Mouse (Mus musculus): Measurements from ENCODE around the gene Prkar2b. TPM values are rescaled to one million over a fixed set of nuclear protein-coding genes. Genes with fewer than 3 reads are reported as not detected.

The Prkar2b gene
- total RNA-seq, 2 experiments from 2014 or later: 79.6 to 92.9 TPM

GRCm38 (mm10) chr12:31983238-31983637, 77.9 kb downstream of the Prkar2b start:
- no peak for DNase-seq (ENCODE audit: low spot score in 2 of 2)
- intact Hi-C loops (cut with DNase I): no loop called here

GRCm38 (mm10) chr12:31977613-31978195, 83.4 kb downstream of the Prkar2b start:
- DNase-seq (ENCODE audit: low spot score in 2 of 2): peak in 1 of 2 experiments; percentile 55
- intact Hi-C loops (cut with DNase I): loop anchor here (5.0 kb wide), 1 partner anchor 80 kb away; no protein-coding TSS in a partner anchor

GRCm38 (mm10) chr12:31976544-31976943, 84.6 kb downstream of the Prkar2b start:
- intact Hi-C loops (cut with DNase I): loop anchor here (5.0 kb wide), 1 partner anchor 81 kb away; no protein-coding TSS in a partner anchor
- DNase-seq (ENCODE audit: low spot score in 2 of 2): no peak

- DNase-seq (ENCODE audit: low spot score in 2 of 2): no peak
- intact Hi-C loops (cut with DNase I): no loop called here
Measured at GRCm38 (mm10) chr12:31973473-31974172, 87.5 kb downstream of the Prkar2b start.

GRCm38 (mm10) chr12:31971547-31971946, 89.5 kb downstream of the Prkar2b start:
- intact Hi-C loops (cut with DNase I): no loop called here
- DNase-seq (ENCODE audit: low spot score in 2 of 2): no peak

GRCm38 (mm10) chr12:31969111-31969510, 92.0 kb downstream of the Prkar2b start:
- intact Hi-C loops (cut with DNase I): loop anchor here (5.0 kb wide), 1 partner anchor 93 kb away; the partner anchor contains the start of gene Prkar2b
- DNase-seq (ENCODE audit: low spot score in 2 of 2): no peak

- DNase-seq (ENCODE audit: low spot score in 2 of 2): peak in 1 of 2 experiments; percentile 74
- intact Hi-C loops (cut with DNase I): loop anchor here (1.0 to 5.0 kb wide), 2 partner anchors 95 to 177 kb away; partner anchors contain the start of gene Prkar2b
Measured at GRCm38 (mm10) chr12:31967536-31967935, 93.6 kb downstream of the Prkar2b start.

GRCm38 (mm10) chr12:31966405-31966804, 94.7 kb downstream of the Prkar2b start:
- DNase-seq (ENCODE audit: low spot score in 2 of 2): peak in 1 of 2 experiments; percentile 19
- intact Hi-C loops (cut with DNase I): loop anchor here (1.0 to 5.0 kb wide), 2 partner anchors 96 to 280 kb away; partner anchors contain the start of gene Prkar2b

- peak in 1 of 2 experiments; percentile 76 for DNase-seq (ENCODE audit: low spot score in 2 of 2)
- intact Hi-C loops (cut with DNase I): loop anchor here (1.0 to 5.0 kb wide), 2 partner anchors 97 to 281 kb away; partner anchors contain the start of gene Prkar2b
Measured at GRCm38 (mm10) chr12:31965517-31966212, 95.4 kb downstream of the Prkar2b start.

GRCm38 (mm10) chr12:31964074-31964473, 97.0 kb downstream of the Prkar2b start:
- intact Hi-C loops (cut with DNase I): no loop called here
- DNase-seq (ENCODE audit: low spot score in 2 of 2): no peak

GRCm38 (mm10) chr12:31955843-31956242, 105.3 kb downstream of the Prkar2b start:
- intact Hi-C loops (cut with DNase I): no loop called here
- DNase-seq (ENCODE audit: low spot score in 2 of 2): no peak

GRCm38 (mm10) chr12:31950659-31951031, 110.5 kb downstream of the Prkar2b start:
- intact Hi-C loops (cut with DNase I): loop anchor here (5.0 kb wide), 1 partner anchor 427 kb away; the partner anchor contains the start of gene Ccdc71l

GRCm38 (mm10) chr12:31949759-31950658, 111.1 kb downstream of the Prkar2b start, which contains the start of gene Hbp1:
TSS of gene Hbp1 (minus strand) at chr12:31950535.
- DNase-seq (ENCODE audit: low spot score in 2 of 2): peak; percentile 99 to 100
- intact Hi-C loops (cut with DNase I): loop anchor here (5.0 kb wide), 1 partner anchor 427 kb away; the partner anchor contains the start of gene Ccdc71l

More at GRCm38 (mm10) chr12:31950659-31951031, 110.5 kb downstream of the Prkar2b start:
- no peak for DNase-seq (ENCODE audit: low spot score in 2 of 2)

- intact Hi-C loops (cut with DNase I): no loop called here
Measured at GRCm38 (mm10) chr12:31949193-31949741, 111.8 kb downstream of the Prkar2b start.

GRCm38 (mm10) chr12:31948101-31949000, 112.7 kb downstream of the Prkar2b start:
- intact Hi-C loops (cut with DNase I): no loop called here

More at GRCm38 (mm10) chr12:31949193-31949741, 111.8 kb downstream of the Prkar2b start:
- peak; percentile 88 to 92 for DNase-seq (ENCODE audit: low spot score in 2 of 2)

GRCm38 (mm10) chr12:31947476-31947875, 113.6 kb downstream of the Prkar2b start:
- intact Hi-C loops (cut with DNase I): no loop called here
- no peak for DNase-seq (ENCODE audit: low spot score in 2 of 2)

More at GRCm38 (mm10) chr12:31948101-31949000, 112.7 kb downstream of the Prkar2b start:
- no peak for DNase-seq (ENCODE audit: low spot score in 2 of 2)

GRCm38 (mm10) chr12:31944405-31944804, 116.7 kb downstream of the Prkar2b start:
- intact Hi-C loops (cut with DNase I): no loop called here
- no peak for DNase-seq (ENCODE audit: low spot score in 2 of 2)
